Mouse (Mus musculus): ENCODE measurements at regions not wholly inside any gene's neighbourhood (a gene's known extent, or its start where the extent isn't known, plus 50 kb on each side); places are given as distances from the start of the nearest gene placed in this dataset.

DNA sequence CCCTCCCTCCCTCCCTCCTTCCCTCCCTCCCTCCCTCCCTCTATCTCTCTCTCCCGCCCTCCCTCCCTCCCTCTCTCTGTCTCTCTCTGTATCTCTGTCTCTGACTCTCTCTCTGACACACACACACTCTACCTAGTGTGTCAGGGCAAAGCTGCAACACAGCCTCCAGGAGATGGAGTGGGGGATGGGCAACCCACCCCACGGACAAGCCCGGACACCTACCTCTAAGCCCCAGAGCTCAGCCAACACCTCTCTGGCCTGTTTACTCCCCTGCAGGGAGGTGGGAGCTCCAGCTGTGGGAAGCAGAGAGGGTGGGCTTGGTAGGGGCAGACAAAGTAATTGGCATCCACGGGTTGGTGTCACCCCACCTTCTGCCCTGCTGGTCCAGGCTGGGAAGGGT, 109.7 kb upstream of the Lhx1 start:
- DNase-seq: no peak

DNA sequence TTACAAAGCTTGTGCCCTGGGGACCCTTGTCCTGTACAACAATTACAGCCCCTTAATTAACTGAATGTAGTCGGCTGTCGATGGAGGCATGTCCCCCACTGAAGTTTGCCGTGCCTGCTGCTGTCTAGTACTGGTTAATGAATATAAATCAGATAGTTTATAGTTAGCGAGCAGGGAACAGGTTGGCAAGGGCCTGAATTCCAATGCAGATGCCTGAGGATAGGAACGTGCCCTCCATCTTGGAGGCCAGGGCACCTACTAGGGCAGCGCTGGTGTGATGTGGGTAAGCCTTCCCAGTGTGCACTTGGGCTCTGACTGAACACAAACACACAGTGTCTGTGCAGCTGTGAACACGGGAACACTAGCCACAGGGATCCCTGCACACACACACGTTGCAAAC, 108.0 kb upstream of the Lhx1 start:
- no peak for DNase-seq

GRCm38 (mm10) chr11:84628111-84628510, 102.8 kb upstream of the Lhx1 start:
- DNase-seq: peak; percentile 62

DNA sequence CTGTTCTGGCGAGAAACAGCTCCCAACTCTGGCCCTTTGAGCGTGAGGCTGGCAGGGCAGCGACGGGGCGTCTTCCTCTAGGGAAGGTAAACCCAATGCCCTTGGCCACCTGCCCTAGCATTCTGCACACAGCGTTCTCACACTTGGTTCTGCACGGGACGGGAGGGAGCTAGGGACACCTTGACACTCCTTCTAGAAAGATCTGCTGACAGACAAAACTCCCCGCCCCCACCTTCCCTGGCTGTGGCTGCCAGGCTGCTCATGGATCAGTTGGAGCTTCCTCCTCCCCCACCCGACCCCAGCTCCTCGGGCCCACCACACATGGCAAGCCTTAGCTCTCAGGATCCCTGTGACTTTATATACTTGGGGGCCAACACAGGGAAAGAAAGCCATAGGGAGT, 102.3 kb upstream of the Lhx1 start:
- peak; percentile 22 for DNase-seq

GRCm38 (mm10) chr11:84627259-84627658, 101.9 kb upstream of the Lhx1 start:
- no peak for DNase-seq

DNA sequence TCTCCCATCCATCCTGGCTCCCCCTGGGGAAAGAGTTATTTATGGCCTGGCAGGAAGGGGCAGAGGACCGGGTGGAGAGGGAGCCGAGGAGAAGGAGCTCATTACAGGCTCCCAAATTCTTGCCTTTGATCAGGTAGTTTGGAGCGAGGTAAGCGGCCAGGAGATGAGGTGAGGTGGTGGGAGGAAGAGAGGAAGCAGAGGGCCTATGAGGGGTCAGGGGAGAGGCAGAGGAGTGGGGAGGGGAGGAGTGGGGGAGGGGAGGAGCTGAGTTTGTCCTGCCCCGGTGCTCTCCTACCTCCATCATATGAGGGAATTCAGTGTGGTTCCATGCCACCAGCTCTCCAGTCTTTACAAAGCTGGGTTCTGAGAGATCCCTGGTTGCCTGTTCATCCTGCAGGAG, 98.8 kb upstream of the Lhx1 start:
- no peak for DNase-seq

DNA sequence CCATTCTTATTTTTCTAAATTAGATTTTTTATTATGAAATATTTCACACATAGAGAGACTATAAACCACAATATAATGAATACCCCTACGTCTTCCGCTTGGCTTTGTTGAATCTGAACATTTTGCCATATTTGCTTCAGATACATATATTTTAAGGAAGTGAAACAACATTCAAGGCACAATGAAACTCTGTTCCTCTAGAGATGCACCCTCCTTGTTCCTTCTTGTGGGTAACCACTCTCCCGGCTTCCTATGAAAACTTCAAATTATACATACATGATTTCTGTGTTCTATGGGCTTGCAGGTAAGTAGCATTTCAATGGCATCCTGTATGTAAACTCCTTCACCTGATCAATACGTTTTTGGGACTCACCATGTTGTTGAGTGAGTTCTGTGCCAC, 94.4 kb upstream of the Lhx1 start:
- DNase-seq: no peak

- DNase-seq: no peak
Observed at GRCm38 (mm10) chr11:84618576-84618975, 93.2 kb upstream of the Lhx1 start.

DNA sequence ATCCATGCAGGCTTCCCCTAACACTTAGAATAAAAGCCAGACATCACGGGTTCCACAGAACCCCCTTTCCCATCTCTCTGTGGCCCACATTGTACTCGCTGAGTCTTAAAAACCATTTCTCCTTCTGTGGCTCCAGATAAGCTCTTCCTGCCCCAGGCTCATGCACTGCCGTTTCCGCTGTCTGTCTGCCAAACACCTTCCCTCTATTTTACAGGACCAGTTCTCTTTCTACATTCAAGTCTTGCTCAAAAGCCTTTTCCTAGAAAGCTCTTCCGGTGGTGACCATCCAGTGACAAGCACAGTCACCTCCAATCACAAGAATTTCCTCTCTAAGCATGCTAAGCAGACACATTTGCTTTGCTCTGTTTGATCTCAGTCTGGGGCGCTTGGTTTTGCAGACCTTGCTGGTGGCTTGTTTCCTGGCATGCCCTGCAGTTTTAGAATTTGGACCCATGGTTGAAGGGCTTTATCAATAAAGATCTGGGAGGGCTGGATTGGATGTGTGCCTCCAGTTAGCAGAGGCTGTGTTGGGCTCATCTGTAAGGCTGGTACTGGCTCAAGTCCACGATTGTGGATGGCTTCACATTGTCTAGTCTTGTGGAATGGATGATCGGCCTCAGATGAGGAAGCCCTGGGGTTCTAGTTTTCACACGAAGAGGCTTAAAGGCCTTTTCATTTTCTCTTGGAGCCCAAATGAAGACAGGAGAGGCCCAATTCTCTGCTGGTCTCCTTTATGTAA, 87.8 kb upstream of the Lhx1 start:
- DNase-seq: no peak

GRCm38 (mm10) chr11:84611625-84611879, 86.2 kb upstream of the Lhx1 start:
- no peak for DNase-seq

GRCm38 (mm10) chr11:84610774-84611624, 85.7 kb upstream of the Lhx1 start:
- DNase-seq: no peak

DNA sequence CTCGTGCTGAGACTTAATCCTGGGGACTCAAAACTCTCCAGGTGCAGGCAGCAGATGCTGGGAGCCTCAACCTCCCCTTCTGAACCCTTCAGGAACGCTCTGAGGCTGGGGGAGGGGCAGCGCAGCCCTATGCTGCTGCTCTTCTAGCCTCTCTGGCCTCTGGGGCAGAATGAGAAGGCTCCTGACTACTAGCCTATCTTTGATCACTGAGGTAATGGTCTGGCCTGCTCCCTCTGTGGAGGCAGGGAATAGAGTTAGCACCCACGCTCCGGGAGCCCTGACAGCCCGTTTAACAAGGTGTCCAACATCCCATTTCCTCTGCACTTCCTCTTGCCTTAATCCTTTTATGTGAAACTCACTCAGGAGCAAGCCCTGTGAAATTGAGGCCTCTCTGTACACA, 79.4 kb upstream of the Lhx1 start:
- DNase-seq: no peak

GRCm38 (mm10) chr11:84599267-84599841, 74.0 kb upstream of the Lhx1 start:
- no peak for DNase-seq

- no peak for DNase-seq
Observed at GRCm38 (mm10) chr11:84597572-84598295, 72.4 kb upstream of the Lhx1 start.

DNA sequence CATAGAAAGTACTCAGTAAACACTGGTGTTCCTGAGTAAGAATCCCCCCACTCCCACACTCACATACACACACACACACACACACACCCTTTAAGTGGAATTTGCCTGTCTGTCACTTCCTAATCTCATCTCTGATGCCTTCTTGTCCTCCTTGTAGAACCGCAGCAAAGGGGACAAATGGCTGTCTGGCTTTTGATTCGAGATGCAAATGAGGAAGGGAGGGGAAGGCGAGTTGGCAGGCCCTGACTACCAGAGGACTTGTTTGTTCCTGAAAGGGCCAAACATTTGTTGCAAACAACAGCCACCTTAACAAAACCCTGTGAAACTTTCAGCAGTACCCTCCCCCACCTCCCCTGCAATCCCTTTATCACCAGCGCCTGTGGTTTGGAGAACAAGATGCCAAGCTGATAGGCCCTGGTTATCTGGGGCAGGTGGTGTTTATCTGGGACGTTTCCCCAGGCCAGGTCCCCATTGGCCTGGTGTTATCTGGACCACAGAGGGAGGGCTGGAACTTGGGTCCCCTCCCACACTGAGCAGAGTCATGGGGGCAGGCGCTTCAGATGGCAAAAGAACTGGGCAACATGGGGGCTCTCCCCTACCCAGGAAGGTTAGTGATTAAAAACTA, 67.5 kb upstream of the Lhx1 start:
- no peak for DNase-seq

DNA sequence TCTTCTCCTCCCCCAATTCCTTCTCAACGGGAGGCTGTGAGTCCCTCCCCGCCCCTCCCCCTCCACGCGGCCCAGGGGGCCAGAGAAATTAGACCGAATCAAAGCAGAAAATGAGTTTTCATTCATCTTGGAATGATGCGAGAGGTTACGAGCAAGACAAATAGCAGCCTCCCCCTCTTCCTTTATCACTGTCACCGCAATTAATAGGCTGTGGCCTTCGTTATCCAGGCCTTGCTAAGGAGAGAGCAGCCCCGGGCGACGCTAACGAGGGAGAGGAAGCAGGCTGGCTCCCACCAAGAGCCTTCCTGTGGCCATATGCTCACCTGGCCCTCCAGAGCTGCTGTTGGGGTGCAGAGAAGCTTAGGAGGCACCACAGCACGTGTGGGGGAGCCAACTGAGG, 61.8 kb upstream of the Lhx1 start:
- DNase-seq: no peak

DNA sequence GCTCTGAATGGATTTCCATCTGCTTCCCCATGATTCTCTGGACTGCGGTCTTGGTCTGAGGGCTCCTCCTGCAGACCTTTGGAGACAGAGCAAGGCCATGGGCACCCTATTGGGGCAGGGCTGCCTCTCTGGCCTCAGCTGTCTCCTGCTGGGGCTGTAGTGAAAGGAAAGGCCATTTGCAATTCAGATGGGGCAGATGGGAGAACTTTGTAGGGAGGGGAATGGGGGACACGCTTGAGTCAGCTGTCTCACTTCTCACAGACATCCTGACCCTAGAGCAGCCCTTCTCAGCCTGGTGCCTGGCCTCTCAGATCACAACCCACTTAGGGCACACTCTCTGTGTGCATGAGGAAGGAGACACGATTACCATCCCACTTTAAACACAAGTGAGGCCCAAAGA, 60.3 kb upstream of the Lhx1 start:
- no peak for DNase-seq

- no peak for DNase-seq
Observed at GRCm38 (mm10) chr11:84578805-84579541, 53.6 kb upstream of the Lhx1 start.

Measured in cerebellum, adult 11 months (tissue).